Mouse (Mus musculus): Measurements from ENCODE around the gene Mapk1ip1. TPM values are rescaled to one million over a fixed set of nuclear protein-coding genes. Genes with fewer than 3 reads are reported as not detected.

Mapk1ip1 gene
- polyA plus RNA-seq, 1 experiment from 2014 or later = 12.2 TPM

DNA sequence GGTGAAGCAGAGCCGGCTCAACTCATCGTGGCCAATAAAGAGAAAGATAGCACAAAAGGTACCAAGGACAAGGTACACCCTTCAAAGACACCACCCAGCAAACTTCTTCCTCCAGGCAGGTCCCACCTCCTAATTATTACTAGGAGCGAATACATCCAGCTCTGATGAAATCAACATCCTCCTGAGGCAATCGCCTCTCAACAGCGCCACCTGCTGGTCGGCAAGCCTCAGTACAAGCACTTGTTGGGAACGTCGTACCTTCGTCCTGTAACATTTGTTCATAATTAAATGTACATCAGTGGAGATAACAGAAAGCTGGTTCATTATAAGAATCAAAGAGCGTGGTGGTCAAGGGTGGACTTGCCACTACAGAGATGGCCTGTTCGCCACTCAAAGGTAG is 18.3 kb downstream of the Mapk1ip1 start:
- H3K9ac ChIP-seq = no peak overlapping the region
- H3K4me3 ChIP-seq = no peak overlapping the region
- no peaks in the 10 kb centered on the region for H3K4me1 ChIP-seq
- no peak for ATAC-seq (ENCODE audit: extremely low read depth, insufficient number of reproducible peaks, low FRiP score, low TSS enrichment)
- no peak overlapping the region for H3K27ac ChIP-seq (replicated peaks)
- no peaks in the 10 kb centered on the region for H3K36me3 ChIP-seq
- 19% methylated on average over 11 of the region's 11 CpGs for WGBS
- H3K9me3 ChIP-seq = no peaks in the 10 kb centered on the region
- 0 out of 2 replicates have a peak, but pooled peaks cover 5% of the 10 kb centered on the region for H3K27me3 ChIP-seq (replicated peaks)
- H3K4me2 ChIP-seq = no peak overlapping the region

DNA sequence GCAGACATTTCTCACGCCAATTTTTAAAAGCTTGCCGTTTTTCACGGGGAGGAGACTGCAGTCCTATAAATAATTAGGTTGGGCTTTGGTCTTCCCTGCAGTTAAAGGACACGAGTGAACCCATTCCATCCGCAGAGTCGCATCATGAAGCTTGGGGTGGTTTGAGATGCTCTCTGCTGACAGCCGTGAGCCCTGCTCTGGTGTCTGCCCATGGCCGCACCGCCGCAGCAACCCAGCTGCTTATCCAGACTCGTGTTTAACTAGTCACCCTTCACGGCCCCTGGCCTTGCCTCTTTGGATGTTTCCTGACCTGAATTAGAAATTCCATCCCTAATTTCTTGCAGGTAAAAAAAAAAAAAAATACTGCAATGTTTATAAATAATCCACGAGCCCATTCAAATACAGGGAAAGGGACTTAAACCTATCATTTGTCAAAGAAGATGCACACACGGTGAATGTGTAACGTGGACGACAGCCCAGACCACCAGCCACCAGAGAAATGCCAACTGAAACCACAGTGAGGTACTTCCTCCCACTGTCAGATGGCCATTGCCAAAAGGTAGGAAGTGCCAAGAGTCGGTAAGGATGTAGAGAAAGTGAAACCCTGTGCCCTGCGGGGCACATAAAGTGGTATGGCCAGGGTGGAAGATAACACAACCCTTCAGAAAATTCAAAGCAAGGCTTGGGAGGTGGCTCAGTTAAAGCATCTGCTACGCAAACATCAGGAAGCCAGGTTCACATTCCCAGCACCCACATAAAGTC is 20.9 kb downstream of the Mapk1ip1 start:
- no peaks in the 10 kb centered on the region for H3K4me1 ChIP-seq
- H3K4me3 ChIP-seq = no peak overlapping the region
- no peak overlapping the region for H3K9ac ChIP-seq
- no peaks in the 10 kb centered on the region for H3K9me3 ChIP-seq
- no peak for ATAC-seq (ENCODE audit: extremely low read depth, insufficient number of reproducible peaks, low FRiP score, low TSS enrichment)
- no peak overlapping the region for H3K4me2 ChIP-seq
- 0 out of 2 replicates have a peak, but pooled peaks cover 5% of the 10 kb centered on the region for H3K27me3 ChIP-seq (replicated peaks)
- WGBS = 83% methylated on average over 19 of the region's 19 CpGs
- H3K27ac ChIP-seq (replicated peaks) = no peak overlapping the region
- no peaks in the 10 kb centered on the region for H3K36me3 ChIP-seq

DNA sequence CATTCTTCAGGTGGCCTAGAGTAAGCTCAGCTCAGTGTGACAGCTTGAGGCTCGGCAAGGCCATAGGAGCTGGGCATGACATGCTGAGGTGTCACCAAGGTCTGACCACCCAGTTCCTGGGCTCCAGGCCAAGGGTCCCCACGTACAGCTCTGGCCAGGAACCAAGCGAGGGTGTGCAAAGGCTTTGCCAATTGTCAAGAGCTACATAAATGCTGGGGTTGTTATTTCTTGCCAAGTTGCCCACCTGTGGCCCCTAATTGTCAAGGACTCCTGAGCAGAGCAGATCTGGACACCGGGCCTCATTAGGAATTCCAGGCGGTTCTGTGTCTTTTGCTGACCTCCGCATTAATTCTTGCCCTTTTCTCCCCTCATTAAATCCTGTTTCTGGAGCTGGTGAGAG is 21.6 kb downstream of the Mapk1ip1 start:
- H3K4me1 ChIP-seq = no peaks in the 10 kb centered on the region
- no peak overlapping the region for H3K4me2 ChIP-seq
- no peak overlapping the region for H3K27ac ChIP-seq (replicated peaks)
- no peak overlapping the region for H3K9ac ChIP-seq
- ATAC-seq (ENCODE audit: extremely low read depth, insufficient number of reproducible peaks, low FRiP score, low TSS enrichment) = no peak
- H3K4me3 ChIP-seq = no peak overlapping the region
- H3K36me3 ChIP-seq = no peaks in the 10 kb centered on the region
- H3K9me3 ChIP-seq = no peaks in the 10 kb centered on the region
- WGBS = 71% methylated on average over 6 of the region's 6 CpGs
- H3K27me3 ChIP-seq (replicated peaks) = 0 out of 2 replicates have a peak, but pooled peaks cover 5% of the 10 kb centered on the region

DNA sequence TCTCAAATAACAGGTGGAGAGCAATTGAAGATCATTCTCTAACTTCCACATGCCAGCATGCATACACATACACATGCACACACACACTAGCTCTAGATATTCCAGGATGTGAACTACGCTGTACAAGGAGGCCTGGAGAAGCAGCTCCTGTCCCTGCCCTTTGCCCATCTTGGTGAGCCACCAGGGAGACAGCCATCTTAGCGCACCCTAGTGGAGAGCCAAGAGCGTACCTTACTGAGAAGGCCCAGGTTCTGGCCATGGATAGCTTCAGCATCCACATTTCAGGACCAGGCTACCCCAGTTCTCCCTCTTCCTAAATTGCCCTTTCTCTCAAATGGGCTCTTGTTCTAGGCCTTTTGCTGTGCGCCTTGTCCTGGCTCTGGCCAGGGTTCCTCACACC is 27.8 kb downstream of the Mapk1ip1 start:
- Histone ChIP-seq H3K27me3 (replicated peaks) (no peaks in the 10 kb centered on the region), H3K9ac (no peak overlapping the region), H3K4me1 (peaks cover 4% of the 10 kb centered on the region; the same call in 1 of the 2 replicates), H3K4me2 (no peak overlapping the region), H3K27ac (replicated peaks) (no peak overlapping the region), H3K36me3 (no peaks in the 10 kb centered on the region), H3K9me3 (no peaks in the 10 kb centered on the region), H3K4me3 (no peak overlapping the region)
- 49% methylated on average over 4 of the region's 4 CpGs for WGBS
- no peak for ATAC-seq (ENCODE audit: extremely low read depth, insufficient number of reproducible peaks, low FRiP score, low TSS enrichment)

DNA sequence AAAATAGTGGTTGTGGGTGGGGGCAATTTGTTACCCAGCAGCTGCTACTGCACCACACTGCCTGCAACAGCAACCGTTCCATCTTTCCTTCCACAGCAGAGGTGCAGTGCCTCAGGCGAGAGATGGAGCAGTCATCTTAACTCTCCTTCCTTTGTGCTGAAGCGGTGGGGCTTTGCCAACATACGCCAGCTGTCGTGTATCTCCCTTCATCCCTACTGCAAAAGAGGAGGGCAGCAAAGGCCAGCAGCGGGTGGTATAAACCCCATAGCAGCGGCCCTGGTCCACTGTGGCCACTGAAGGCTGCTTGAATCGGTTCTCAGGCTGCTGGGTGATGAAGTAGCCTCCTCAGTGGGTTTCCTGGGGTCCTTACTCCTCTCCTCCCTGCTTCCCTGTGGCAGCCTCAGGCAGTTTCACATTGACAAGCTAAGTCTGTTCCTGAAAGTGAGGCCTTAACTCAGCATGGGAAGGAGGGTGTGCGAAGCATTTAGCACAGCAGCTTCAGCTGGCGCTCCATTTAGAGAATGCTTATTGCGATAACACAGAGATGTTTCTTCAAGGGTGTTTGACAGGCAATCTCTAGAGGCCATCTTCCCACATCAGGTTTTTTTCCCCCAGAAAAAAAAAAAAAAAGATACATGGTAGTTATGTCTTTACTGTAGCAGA is 32.7 kb downstream of the Mapk1ip1 start:
- Histone ChIP-seq H3K27me3 (replicated peaks) (no peaks in the 10 kb centered on the region), H3K36me3 (no peaks in the 10 kb centered on the region), H3K4me1 (peaks cover 4% of the 10 kb centered on the region; the same call in 1 of the 2 replicates), H3K9ac (no peak overlapping the region), H3K4me3 (no peak overlapping the region), H3K4me2 (no peak overlapping the region), H3K27ac (replicated peaks) (no peak overlapping the region), H3K9me3 (no peaks in the 10 kb centered on the region)
- no peak for ATAC-seq (ENCODE audit: extremely low read depth, insufficient number of reproducible peaks, low FRiP score, low TSS enrichment)
- WGBS = 61% methylated on average over 11 of the region's 11 CpGs

DNA sequence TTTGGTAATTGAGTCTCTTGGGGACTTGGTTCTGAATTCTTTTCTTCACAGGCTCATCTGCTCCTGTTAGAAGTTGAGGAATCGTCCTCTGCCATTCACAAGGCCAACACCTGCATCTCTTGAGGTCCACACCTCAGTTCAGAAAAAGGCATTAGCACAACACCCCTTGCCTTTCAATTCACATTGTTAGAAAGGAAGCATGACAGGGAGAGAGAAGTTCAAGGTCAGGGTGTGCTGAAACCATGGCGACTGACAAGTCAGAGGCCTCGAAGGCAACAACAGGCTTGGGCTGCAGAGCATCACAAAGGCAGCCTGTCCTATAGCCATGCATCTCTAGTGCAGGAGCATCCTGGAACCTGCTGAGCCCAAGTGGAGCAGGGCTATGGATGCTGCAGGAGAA is 38.9 kb downstream of the Mapk1ip1 start:
- 74% methylated on average over 3 of the region's 3 CpGs for WGBS
- no peak overlapping the region for H3K4me2 ChIP-seq
- H3K27me3 ChIP-seq (replicated peaks) = no peaks in the 10 kb centered on the region
- peaks cover 15% of the 10 kb centered on the region for H3K9me3 ChIP-seq
- no peaks in the 10 kb centered on the region for H3K4me1 ChIP-seq
- no peak for ATAC-seq (ENCODE audit: extremely low read depth, insufficient number of reproducible peaks, low FRiP score, low TSS enrichment)
- H3K36me3 ChIP-seq = no peaks in the 10 kb centered on the region
- H3K27ac ChIP-seq (replicated peaks) = no peak overlapping the region
- no peak overlapping the region for H3K4me3 ChIP-seq
- H3K9ac ChIP-seq = no peak overlapping the region

DNA sequence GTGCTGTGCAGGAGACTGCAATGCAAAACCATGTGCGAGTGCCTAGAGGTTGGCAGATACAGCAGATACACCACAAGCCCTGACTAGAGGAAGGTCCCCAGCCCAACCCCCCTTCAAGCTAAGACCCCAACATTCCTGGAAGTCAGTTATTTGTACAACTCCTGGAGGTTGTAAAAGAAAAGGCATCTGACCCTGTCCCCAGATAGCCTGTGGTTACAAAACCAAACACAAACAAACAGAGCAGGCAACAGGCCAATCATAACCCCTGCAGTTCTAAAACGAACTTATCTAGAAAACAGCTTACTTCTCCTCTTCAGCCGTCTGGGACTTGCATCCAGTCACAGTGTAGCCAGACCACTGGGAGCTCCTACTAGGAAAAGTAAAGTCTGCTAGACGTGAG is 42.7 kb downstream of the Mapk1ip1 start:
- Histone ChIP-seq H3K27me3 (replicated peaks) (peaks cover 5% of the 10 kb centered on the region; the same call in 1 of the 2 replicates), H3K9me3 (peaks cover 15% of the 10 kb centered on the region), H3K27ac (replicated peaks) (no peak overlapping the region), H3K36me3 (no peaks in the 10 kb centered on the region), H3K4me3 (no peak overlapping the region), H3K4me1 (no peaks in the 10 kb centered on the region), H3K9ac (no peak overlapping the region), H3K4me2 (no peak overlapping the region)
- ATAC-seq (ENCODE audit: extremely low read depth, insufficient number of reproducible peaks, low FRiP score, low TSS enrichment) = no peak
- 12% methylated on average over 4 of the region's 4 CpGs for WGBS

DNA sequence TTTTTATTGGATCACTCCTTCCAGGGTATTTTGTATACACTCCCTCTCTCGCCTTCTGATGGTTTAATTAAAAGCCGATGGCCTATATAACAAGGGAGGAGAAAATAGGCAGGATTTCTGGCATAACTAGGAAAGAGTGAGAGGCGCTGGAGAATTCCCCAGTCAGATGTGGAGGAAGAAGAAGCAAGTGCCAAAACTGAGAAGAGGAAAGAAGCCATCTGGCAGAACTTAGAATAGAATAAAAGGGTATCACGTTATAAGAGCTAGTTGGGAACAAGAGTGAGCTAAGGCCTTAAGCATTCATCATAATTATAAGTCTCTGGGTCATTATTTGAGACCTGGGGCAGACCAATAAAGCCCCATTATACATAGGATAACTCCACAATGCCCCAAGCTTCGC is 58.0 kb downstream of the Mapk1ip1 start:
- Histone ChIP-seq H3K4me1 (no peaks in the 10 kb centered on the region), H3K27me3 (replicated peaks) (no peaks in the 10 kb centered on the region), H3K9me3 (no peaks in the 10 kb centered on the region), H3K9ac (no peak overlapping the region), H3K36me3 (no peaks in the 10 kb centered on the region), H3K4me2 (no peak overlapping the region), H3K27ac (replicated peaks) (no peak overlapping the region), H3K4me3 (no peak overlapping the region)
- 66% methylated on average over 5 of the region's 5 CpGs for WGBS
- no peak for ATAC-seq (ENCODE audit: extremely low read depth, insufficient number of reproducible peaks, low FRiP score, low TSS enrichment)

Other genes starting within 250 kb of the Mapk1ip1 start
- gene Ppp2r2d, start 194 bp downstream of the Mapk1ip1 start, polyA plus RNA-seq (2015; fragmentation: Nextera tagmentation; extraction: Ambion mirVana) = 27.4 and 29.7 TPM in 2 replicates
- 282 and 334 TPM in 2 replicates for gene Bnip3, start 63.2 kb upstream of the Mapk1ip1 start, polyA plus RNA-seq (2015; fragmentation: Nextera tagmentation; extraction: Ambion mirVana)
- gene Jakmip3, start 94.5 kb upstream of the Mapk1ip1 start, polyA plus RNA-seq (2015; fragmentation: Nextera tagmentation; extraction: Ambion mirVana) = 0.10 TPM in 1 of 2 replicates, not detected in the other
- gene Dpysl4, start 239.7 kb upstream of the Mapk1ip1 start, polyA plus RNA-seq (2015; fragmentation: Nextera tagmentation; extraction: Ambion mirVana) = 3.2 and 3.5 TPM in 2 replicates

Data from heart, embryonic 13.5 days (tissue).